Mouse (Mus musculus): Measurements from ENCODE around the gene Sema3d. TPM values are rescaled to one million over a fixed set of nuclear protein-coding genes. Genes with fewer than 3 reads are reported as not detected.

Sema3d gene
- polyA plus RNA-seq (2011; ENCODE audit: insufficient read depth, insufficient read length, low read depth, missing spikeins), result 0.13 TPM in 1 of 2 replicates, not detected in the other

DNA sequence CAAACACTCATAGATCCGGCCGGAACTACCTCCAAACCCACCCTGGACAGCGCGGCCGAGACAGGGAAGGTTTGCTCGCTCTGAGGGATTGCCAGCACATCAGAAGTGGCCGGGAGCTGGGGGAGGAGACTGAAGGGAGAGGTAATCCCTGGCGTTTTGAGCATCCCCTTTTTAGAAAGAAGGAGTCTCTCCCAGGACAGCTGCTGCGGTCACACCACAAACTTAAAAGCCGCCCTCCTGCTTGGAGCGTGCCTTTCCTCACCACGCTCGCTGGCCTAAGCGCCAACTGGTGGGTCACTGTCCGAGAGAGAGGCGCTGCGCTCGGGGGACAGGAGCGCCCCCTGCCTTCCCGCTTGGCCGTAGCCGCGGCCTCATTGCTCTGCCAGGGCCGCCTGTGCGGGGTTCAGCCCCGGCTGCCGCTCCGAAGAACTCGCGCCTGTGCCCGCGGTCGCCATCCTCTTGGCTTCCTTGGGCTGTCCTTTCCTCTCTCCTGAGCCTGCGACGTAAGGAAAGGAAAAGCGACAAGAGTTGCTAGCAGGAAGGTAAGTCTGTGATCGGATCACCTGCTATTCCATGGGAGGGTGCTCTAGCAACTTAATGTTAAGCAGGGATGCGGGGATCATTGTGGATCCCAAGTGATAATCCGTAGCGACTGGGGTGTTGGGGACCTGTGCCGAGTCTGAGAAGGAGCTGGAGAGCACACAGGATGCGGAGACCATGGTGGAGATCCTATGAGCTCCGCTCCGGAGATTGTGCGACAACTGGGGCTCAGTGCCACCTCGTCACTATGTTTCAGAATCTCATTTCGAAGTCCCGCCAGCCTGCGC, at the start of gene Sema3d:
Gene Sema3d, plus strand, starts transcription at position 253 of the 827 bp plus-strand sequence.
- H3K27ac ChIP-seq (ENCODE audit: insufficient read depth, low read length), result no peak within 1 kb of the TSS
- peaks cover 1% of the 10 kb centered on the region for H3K4me1 ChIP-seq (ENCODE audit: control insufficient read depth, insufficient read depth, low read length)
- peak within 1 kb of the TSS; percentile 86 for H3K4me3 ChIP-seq (ENCODE audit: low read depth, low read length)
- TF ChIP-seq POLR2A (IDR thresholded peaks at IDR 0.05; ENCODE audit: insufficient read depth, low read length) (no peak), CTCF (IDR thresholded peaks at IDR 0.05; ENCODE audit: low read depth, low read length) (peak; percentile 58)
- H3K9ac ChIP-seq (ENCODE audit: low read depth, poor library complexity, severe bottlenecking), result peak within 1 kb of the TSS; percentile 38; the same call in 1 of the 2 replicates
- H3K27me3 ChIP-seq (ENCODE audit: control insufficient read depth, insufficient read depth, low read length, poor library complexity, severe bottlenecking), result peaks cover 5% of the 10 kb centered on the region
- no peaks in the 10 kb centered on the region for H3K36me3 ChIP-seq (ENCODE audit: control insufficient read depth, insufficient read depth, low read length, poor library complexity, severe bottlenecking)
- H3K9me3 ChIP-seq (replicated peaks; ENCODE audit: control insufficient read depth, insufficient read depth, low read length, poor library complexity, severe bottlenecking), result no peaks in the 10 kb centered on the region

DNA sequence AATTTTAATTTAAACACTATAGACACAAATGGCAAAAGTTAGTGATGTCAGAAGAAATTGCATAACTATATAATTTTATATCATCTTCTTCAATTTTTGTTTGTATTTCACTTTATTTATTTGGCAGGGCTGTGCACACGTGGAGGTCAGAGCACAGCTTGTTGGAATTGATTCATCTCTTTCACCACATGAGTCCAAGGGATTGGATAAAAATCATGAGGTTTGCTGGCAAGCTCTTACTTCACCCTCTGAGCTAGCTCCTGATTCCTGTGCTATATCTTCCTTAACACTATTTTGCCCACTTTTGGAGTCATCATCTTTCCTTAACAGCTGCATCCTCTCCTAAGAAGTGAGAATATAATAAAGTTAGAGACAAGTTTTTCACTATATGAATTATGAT, 5.9 kb upstream of the Sema3d start:
- Histone ChIP-seq H3K36me3 (ENCODE audit: control insufficient read depth, insufficient read depth, low read length, poor library complexity, severe bottlenecking) (no peaks in the 10 kb centered on the region), H3K9me3 (replicated peaks; ENCODE audit: control insufficient read depth, insufficient read depth, low read length, poor library complexity, severe bottlenecking) (no peaks in the 10 kb centered on the region), H3K27me3 (ENCODE audit: control insufficient read depth, insufficient read depth, low read length, poor library complexity, severe bottlenecking) (no peaks in the 10 kb centered on the region), H3K9ac (ENCODE audit: low read depth, poor library complexity, severe bottlenecking) (no peak overlapping the region), H3K4me1 (ENCODE audit: control insufficient read depth, insufficient read depth, low read length) (no peaks in the 10 kb centered on the region), H3K4me3 (ENCODE audit: low read depth, low read length) (no peak overlapping the region), H3K27ac (ENCODE audit: insufficient read depth, low read length) (no peak overlapping the region)
- TF ChIP-seq POLR2A (IDR thresholded peaks at IDR 0.05; ENCODE audit: insufficient read depth, low read length) (no peak), EP300 (IDR thresholded peaks at IDR 0.05; ENCODE audit: insufficient read depth, low read depth, low read length) (no peak), CTCF (IDR thresholded peaks at IDR 0.05; ENCODE audit: low read depth, low read length) (no peak)

DNA sequence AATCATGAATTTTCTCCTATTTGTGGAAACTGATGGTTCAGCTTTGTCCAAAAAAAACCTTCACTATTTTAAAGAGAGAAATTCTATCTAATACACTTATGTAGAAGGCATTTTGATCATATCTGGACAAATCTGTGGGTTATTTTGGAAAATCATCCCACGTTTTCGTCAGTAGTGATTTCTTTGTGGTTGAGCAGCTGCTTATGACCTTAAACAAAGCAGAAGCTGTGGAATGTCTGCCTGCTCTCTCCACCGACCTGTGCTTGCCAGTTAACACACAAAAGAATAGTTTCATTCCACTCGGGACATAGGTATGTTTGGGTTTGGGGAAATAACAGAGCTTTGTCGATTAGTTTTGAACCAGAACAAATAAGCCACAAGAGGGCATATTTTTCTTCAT, 4.3 kb upstream of the Sema3d start:
- Histone ChIP-seq H3K27me3 (ENCODE audit: control insufficient read depth, insufficient read depth, low read length, poor library complexity, severe bottlenecking) (no peaks in the 10 kb centered on the region; the same call in none of the 2 replicates), H3K9ac (ENCODE audit: low read depth, poor library complexity, severe bottlenecking) (no peak overlapping the region), H3K9me3 (replicated peaks; ENCODE audit: control insufficient read depth, insufficient read depth, low read length, poor library complexity, severe bottlenecking) (no peaks in the 10 kb centered on the region), H3K4me1 (ENCODE audit: control insufficient read depth, insufficient read depth, low read length) (no peaks in the 10 kb centered on the region), H3K4me3 (ENCODE audit: low read depth, low read length) (no peak overlapping the region), H3K36me3 (ENCODE audit: control insufficient read depth, insufficient read depth, low read length, poor library complexity, severe bottlenecking) (no peaks in the 10 kb centered on the region), H3K27ac (ENCODE audit: insufficient read depth, low read length) (no peak overlapping the region)
- TF ChIP-seq CTCF (IDR thresholded peaks at IDR 0.05; ENCODE audit: low read depth, low read length), result no peak
- no peak for TF ChIP-seq EP300 (IDR thresholded peaks at IDR 0.05; ENCODE audit: insufficient read depth, low read depth, low read length)
- TF ChIP-seq POLR2A (IDR thresholded peaks at IDR 0.05; ENCODE audit: insufficient read depth, low read length), result no peak

DNA sequence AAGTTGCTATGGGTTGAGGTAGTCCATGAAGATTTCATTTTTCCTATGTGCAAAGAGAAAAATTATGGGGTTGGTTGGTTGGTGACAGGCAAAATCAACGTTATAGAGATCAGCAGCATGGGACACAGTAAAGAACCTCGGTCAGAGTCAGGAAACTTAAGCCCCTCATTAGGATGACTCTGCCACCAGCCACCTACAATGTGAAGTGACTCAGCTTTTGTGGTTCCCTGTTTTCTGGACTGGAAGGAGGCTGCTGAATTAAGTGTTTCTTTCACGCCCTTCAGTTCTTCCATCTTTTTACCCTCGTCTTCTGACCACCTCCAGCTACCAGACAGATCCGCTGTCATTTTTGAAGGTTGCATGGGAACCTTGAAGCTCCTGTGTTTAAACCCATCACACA, 1.2 kb upstream of the Sema3d start:
- Histone ChIP-seq H3K27ac (ENCODE audit: insufficient read depth, low read length) (no peak overlapping the region), H3K9me3 (replicated peaks; ENCODE audit: control insufficient read depth, insufficient read depth, low read length, poor library complexity, severe bottlenecking) (no peaks in the 10 kb centered on the region), H3K36me3 (ENCODE audit: control insufficient read depth, insufficient read depth, low read length, poor library complexity, severe bottlenecking) (no peaks in the 10 kb centered on the region), H3K4me3 (ENCODE audit: low read depth, low read length) (no peak overlapping the region), H3K4me1 (ENCODE audit: control insufficient read depth, insufficient read depth, low read length) (peaks cover 1% of the 10 kb centered on the region), H3K9ac (ENCODE audit: low read depth, poor library complexity, severe bottlenecking) (no peak overlapping the region), H3K27me3 (ENCODE audit: control insufficient read depth, insufficient read depth, low read length, poor library complexity, severe bottlenecking) (peaks cover 5% of the 10 kb centered on the region)
- TF ChIP-seq CTCF (IDR thresholded peaks at IDR 0.05; ENCODE audit: low read depth, low read length) (no peak), POLR2A (IDR thresholded peaks at IDR 0.05; ENCODE audit: insufficient read depth, low read length) (no peak), EP300 (IDR thresholded peaks at IDR 0.05; ENCODE audit: insufficient read depth, low read depth, low read length) (no peak)

DNA sequence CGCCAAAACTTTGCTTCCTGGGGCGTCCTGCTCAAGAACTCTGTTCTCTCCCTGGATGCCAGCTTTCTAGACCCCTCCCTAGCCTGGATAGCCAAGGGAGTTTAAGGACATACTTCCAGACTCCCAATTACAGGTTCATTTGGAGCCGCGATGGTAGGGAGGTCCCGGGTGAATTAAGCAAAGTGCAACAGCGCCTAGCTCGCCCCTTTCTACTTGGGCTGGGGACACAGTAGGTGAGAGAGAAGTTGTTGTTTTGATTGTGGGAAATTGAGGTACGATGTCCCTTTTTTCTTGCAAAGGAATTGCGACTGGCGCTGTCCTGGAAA, 738 bp downstream of the Sema3d start:
- H3K27ac ChIP-seq (ENCODE audit: insufficient read depth, low read length), result no peak overlapping the region
- no peak for TF ChIP-seq POLR2A (IDR thresholded peaks at IDR 0.05; ENCODE audit: insufficient read depth, low read length)
- TF ChIP-seq CTCF (IDR thresholded peaks at IDR 0.05; ENCODE audit: low read depth, low read length), result no peak
- no peak for TF ChIP-seq EP300 (IDR thresholded peaks at IDR 0.05; ENCODE audit: insufficient read depth, low read depth, low read length)

DNA sequence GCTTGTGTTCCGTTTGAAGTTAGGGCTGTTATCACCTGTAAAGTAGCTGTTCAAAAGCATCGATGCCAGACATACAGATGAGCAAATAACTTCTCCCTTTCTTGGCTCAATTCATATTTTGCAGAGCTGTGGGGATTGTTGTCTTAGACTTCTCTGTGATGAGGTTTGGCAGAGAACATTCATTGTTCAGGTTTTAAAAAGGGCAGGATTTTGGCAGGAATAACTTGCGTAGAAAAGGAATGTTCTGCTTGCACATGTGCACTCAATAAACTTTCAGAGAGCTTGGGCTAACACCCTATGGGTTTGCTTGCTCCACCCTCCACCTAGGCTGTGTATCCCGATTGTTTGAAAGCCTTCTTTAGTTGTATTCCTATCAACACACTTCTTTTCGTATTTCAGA, 9.5 kb downstream of the Sema3d start:
- H3K4me1 ChIP-seq (ENCODE audit: control insufficient read depth, insufficient read depth, low read length), result no peaks in the 10 kb centered on the region

More for the DNA sequence above, 738 bp downstream of the Sema3d start:
- Histone ChIP-seq H3K4me1 (ENCODE audit: control insufficient read depth, insufficient read depth, low read length) (peaks cover 1% of the 10 kb centered on the region), H3K9ac (ENCODE audit: low read depth, poor library complexity, severe bottlenecking) (0 out of 2 replicates have a peak overlapping the region, but pooled peaks have one; percentile 38), H3K4me3 (ENCODE audit: low read depth, low read length) (peak overlapping the region; percentile 86), H3K36me3 (ENCODE audit: control insufficient read depth, insufficient read depth, low read length, poor library complexity, severe bottlenecking) (no peaks in the 10 kb centered on the region), H3K27me3 (ENCODE audit: control insufficient read depth, insufficient read depth, low read length, poor library complexity, severe bottlenecking) (peaks cover 5% of the 10 kb centered on the region), H3K9me3 (replicated peaks; ENCODE audit: control insufficient read depth, insufficient read depth, low read length, poor library complexity, severe bottlenecking) (no peaks in the 10 kb centered on the region)

More for the DNA sequence above, 9.5 kb downstream of the Sema3d start:
- Histone ChIP-seq H3K4me3 (ENCODE audit: low read depth, low read length) (no peak overlapping the region), H3K36me3 (ENCODE audit: control insufficient read depth, insufficient read depth, low read length, poor library complexity, severe bottlenecking) (no peaks in the 10 kb centered on the region), H3K27me3 (ENCODE audit: control insufficient read depth, insufficient read depth, low read length, poor library complexity, severe bottlenecking) (no peaks in the 10 kb centered on the region), H3K9ac (ENCODE audit: low read depth, poor library complexity, severe bottlenecking) (no peak overlapping the region), H3K27ac (ENCODE audit: insufficient read depth, low read length) (no peak overlapping the region), H3K9me3 (replicated peaks; ENCODE audit: control insufficient read depth, insufficient read depth, low read length, poor library complexity, severe bottlenecking) (no peaks in the 10 kb centered on the region)
- TF ChIP-seq CTCF (IDR thresholded peaks at IDR 0.05; ENCODE audit: low read depth, low read length) (no peak), EP300 (IDR thresholded peaks at IDR 0.05; ENCODE audit: insufficient read depth, low read depth, low read length) (no peak), POLR2A (IDR thresholded peaks at IDR 0.05; ENCODE audit: insufficient read depth, low read length) (no peak)

All from ES-Bruce4 (cell line).